Mouse (Mus musculus): ENCODE data around the gene Pwwp2a. TPM values are rescaled to one million over a fixed set of nuclear protein-coding genes. Genes with fewer than 3 reads are reported as not detected.

Gene Pwwp2a
- total and polyA plus RNA-seq, 3 experiments = 20.6 to 32.0 TPM; not detected in 1

- Histone ChIP-seq H3K36me3 (ENCODE audit: control insufficient read depth in 1 of 2, insufficient read depth in 2 of 2, low read length in 2 of 2) (no peaks in the 10 kb centered on the region), H3K4me3 (ENCODE audit: control insufficient read depth in 1 of 2, insufficient read depth in 1 of 2, low read depth in 2 of 2, low read length in 2 of 2) (no peak overlapping the region), H3K9ac (ENCODE audit: control insufficient read depth, low read depth, low read length, poor library complexity, severe bottlenecking) (no peak overlapping the region), H3K27me3 (ENCODE audit: control insufficient read depth in 1 of 2, insufficient read depth in 2 of 2, low read length in 2 of 2) (no peaks in the 10 kb centered on the region), H3K9me3 (replicated peaks; ENCODE audit: insufficient read depth, low read length) (no peaks in the 10 kb centered on the region), H3K79me2 (ENCODE audit: control insufficient read depth, insufficient read depth, low read length, poor library complexity) (no peaks in the 10 kb centered on the region), H3K4me1 (ENCODE audit: control insufficient read depth in 1 of 2, insufficient read depth in 2 of 2, low read length in 2 of 2) (no peaks in the 10 kb centered on the region), H3K27ac (ENCODE audit: control insufficient read depth, low read depth, low read length) (no peak overlapping the region)
- TF ChIP-seq POLR2AphosphoS2 (IDR thresholded peaks at IDR 0.05; ENCODE audit: low read length) (no peak), CHD2 (IDR thresholded peaks at IDR 0.05; ENCODE audit: low read length) (no peak), USF2 (IDR thresholded peaks at IDR 0.05; ENCODE audit: borderline replicate concordance in 1 of 2, insufficient read depth in 1 of 2, low read depth in 1 of 2, low read length in 2 of 2) (no peak), ZC3H11A (IDR thresholded peaks at IDR 0.05; ENCODE audit: low read depth, low read length) (no peak), POLR2AphosphoS5 (IDR thresholded peaks at IDR 0.05; ENCODE audit: borderline replicate concordance, low read depth, low read length) (no peak), ZNF384 (IDR thresholded peaks at IDR 0.05; ENCODE audit: low read depth, low read length) (no peak), RCOR1 (IDR thresholded peaks at IDR 0.05; ENCODE audit: low read depth, low read length) (no peak), NELFE (IDR thresholded peaks at IDR 0.05; ENCODE audit: low read depth, low read length) (no peak), GATA1 (IDR thresholded peaks at IDR 0.05; ENCODE audit: low read depth, low read length) (no peak), POLR2A (IDR thresholded peaks at IDR 0.05; ENCODE audit: control insufficient read depth in 1 of 2, insufficient read depth in 1 of 2, low read depth in 1 of 2, low read length in 2 of 2, poor library complexity in 1 of 2) (no peak), SIN3A (IDR thresholded peaks at IDR 0.05; ENCODE audit: low read length) (no peak), ZKSCAN1 (IDR thresholded peaks at IDR 0.05; ENCODE audit: low read depth, low read length) (no peak), BHLHE40 (IDR thresholded peaks at IDR 0.05; ENCODE audit: borderline replicate concordance, low read depth, low read length) (no peak), MAZ (IDR thresholded peaks at IDR 0.05; ENCODE audit: low read depth, low read length) (no peak), ELF1 (IDR thresholded peaks at IDR 0.05; ENCODE audit: low read depth, low read length) (no peak), MYB (IDR thresholded peaks at IDR 0.05; ENCODE audit: low read depth, low read length) (no peak), TAL1 (IDR thresholded peaks at IDR 0.05; ENCODE audit: low read length) (no peak), MXI1 (IDR thresholded peaks at IDR 0.05; ENCODE audit: low read depth, low read length) (no peak)
- no peak for DNase-seq (ENCODE audit: low read depth, low spot score)
Observed at GRCm38 (mm10) chr11:43658010-43658409, 23.8 kb upstream of the Pwwp2a start.

GRCm38 (mm10) chr11:43667038-43667745 is 14.6 kb upstream of the Pwwp2a start:
- H3K4me1 ChIP-seq (ENCODE audit: control insufficient read depth in 1 of 2, insufficient read depth in 2 of 2, low read length in 2 of 2) = no peaks in the 10 kb centered on the region
- no peak overlapping the region for H3K9ac ChIP-seq (ENCODE audit: control insufficient read depth, low read depth, low read length, poor library complexity, severe bottlenecking)
- TF ChIP-seq EP300 (IDR thresholded peaks at IDR 0.05; ENCODE audit: low read depth in 1 of 2, low read length in 2 of 2) = no peak
- TF ChIP-seq TBP (IDR thresholded peaks at IDR 0.05; ENCODE audit: low read depth, low read length) = no peak
- TF ChIP-seq MEF2A (IDR thresholded peaks at IDR 0.05; ENCODE audit: extremely low read depth, insufficient replicate concordance, low read depth, low read length, poor library complexity, severe bottlenecking) = no peak
- TF ChIP-seq ZKSCAN1 (IDR thresholded peaks at IDR 0.05; ENCODE audit: low read depth, low read length) = no peak
- no peak for TF ChIP-seq E2F4 (IDR thresholded peaks at IDR 0.05; ENCODE audit: borderline replicate concordance, low read depth, low read length)
- no peak for TF ChIP-seq BHLHE40 (IDR thresholded peaks at IDR 0.05; ENCODE audit: borderline replicate concordance, low read depth, low read length)
- TF ChIP-seq MXI1 (IDR thresholded peaks at IDR 0.05; ENCODE audit: low read depth, low read length) = no peak
- no peak for TF ChIP-seq NELFE (IDR thresholded peaks at IDR 0.05; ENCODE audit: low read depth, low read length)
- no peak for TF ChIP-seq ETS1 (IDR thresholded peaks at IDR 0.05; ENCODE audit: low read depth, low read length)
- TF ChIP-seq JUND (IDR thresholded peaks at IDR 0.05; ENCODE audit: low read depth, low read length) = no peak
- TF ChIP-seq ELF1 (IDR thresholded peaks at IDR 0.05; ENCODE audit: low read depth, low read length) = no peak
- no peak for TF ChIP-seq HCFC1 (IDR thresholded peaks at IDR 0.05; ENCODE audit: low read depth, low read length)
- TF ChIP-seq ZC3H11A (IDR thresholded peaks at IDR 0.05; ENCODE audit: low read depth, low read length) = no peak
- peaks cover 3 to 11% of the 10 kb centered on the region in 2 experiments; a peak in 2 of 4 replicates for H3K27me3 ChIP-seq (ENCODE audit: control insufficient read depth in 1 of 2, insufficient read depth in 2 of 2, low read length in 2 of 2)
- H3K79me2 ChIP-seq (ENCODE audit: control insufficient read depth, insufficient read depth, low read length, poor library complexity) = no peaks in the 10 kb centered on the region
- H3K9me3 ChIP-seq (replicated peaks; ENCODE audit: insufficient read depth, low read length) = no peaks in the 10 kb centered on the region
- H3K4me3 ChIP-seq (ENCODE audit: control insufficient read depth in 1 of 2, insufficient read depth in 1 of 2, low read depth in 2 of 2, low read length in 2 of 2) = no peak overlapping the region
- H3K36me3 ChIP-seq (ENCODE audit: control insufficient read depth in 1 of 2, insufficient read depth in 2 of 2, low read length in 2 of 2) = no peaks in the 10 kb centered on the region
- H3K27ac ChIP-seq (ENCODE audit: control insufficient read depth, low read depth, low read length) = no peak overlapping the region
- DNase-seq (ENCODE audit: low read depth, low spot score) = no peak
